Mouse (Mus musculus): ENCODE measurements around the gene 1700012B09Rik. TPM values are rescaled to one million over a fixed set of nuclear protein-coding genes. Genes with fewer than 3 reads are reported as not detected.

Gene 1700012B09Rik
- polyA plus RNA-seq, 1 experiment = 0.69 TPM

GRCm38 (mm10) chr9:14769811-14770210 is 1.0 kb downstream of the 1700012B09Rik start:
- Histone ChIP-seq H3K4me3 (ENCODE audit: insufficient read depth, low read length) (no peak overlapping the region), H3K4me1 (ENCODE audit: control insufficient read depth, insufficient read depth, low read length) (no peaks in the 10 kb centered on the region; the same call in 1 of the 2 replicates), H3K27ac (ENCODE audit: insufficient read depth, low read length) (no peak overlapping the region)
- TF ChIP-seq CTCF (IDR thresholded peaks at IDR 0.05; ENCODE audit: extremely low read depth, insufficient read depth, low read length) (no peak), POLR2A (IDR thresholded peaks at IDR 0.05; ENCODE audit: extremely low read depth, insufficient read depth, low read length) (no peak)

- no peaks in the 10 kb centered on the region for H3K4me1 ChIP-seq (ENCODE audit: control insufficient read depth, insufficient read depth, low read length)
Measured at GRCm38 (mm10) chr9:14764765-14765164, 6.1 kb downstream of the 1700012B09Rik start.

GRCm38 (mm10) chr9:14759261-14759660 is 11.6 kb downstream of the 1700012B09Rik start:
- TF ChIP-seq POLR2A (IDR thresholded peaks at IDR 0.05; ENCODE audit: extremely low read depth, insufficient read depth, low read length) = no peak
- TF ChIP-seq CTCF (IDR thresholded peaks at IDR 0.05; ENCODE audit: extremely low read depth, insufficient read depth, low read length) = no peak
- Histone ChIP-seq H3K4me3 (ENCODE audit: insufficient read depth, low read length) (no peak overlapping the region), H3K27ac (ENCODE audit: insufficient read depth, low read length) (no peak overlapping the region), H3K4me1 (ENCODE audit: control insufficient read depth, insufficient read depth, low read length) (no peaks in the 10 kb centered on the region)

More at GRCm38 (mm10) chr9:14764765-14765164, 6.1 kb downstream of the 1700012B09Rik start:
- TF ChIP-seq CTCF (IDR thresholded peaks at IDR 0.05; ENCODE audit: extremely low read depth, insufficient read depth, low read length) (peak; percentile 50), POLR2A (IDR thresholded peaks at IDR 0.05; ENCODE audit: extremely low read depth, insufficient read depth, low read length) (no peak)
- Histone ChIP-seq H3K27ac (ENCODE audit: insufficient read depth, low read length) (no peak overlapping the region), H3K4me3 (ENCODE audit: insufficient read depth, low read length) (no peak overlapping the region)

GRCm38 (mm10) chr9:14758590-14758989 is 12.2 kb downstream of the 1700012B09Rik start:
- TF ChIP-seq CTCF (IDR thresholded peaks at IDR 0.05; ENCODE audit: extremely low read depth, insufficient read depth, low read length) (no peak), POLR2A (IDR thresholded peaks at IDR 0.05; ENCODE audit: extremely low read depth, insufficient read depth, low read length) (no peak)
- Histone ChIP-seq H3K4me3 (ENCODE audit: insufficient read depth, low read length) (no peak overlapping the region), H3K27ac (ENCODE audit: insufficient read depth, low read length) (no peak overlapping the region), H3K4me1 (ENCODE audit: control insufficient read depth, insufficient read depth, low read length) (no peaks in the 10 kb centered on the region)

- TF ChIP-seq CTCF (IDR thresholded peaks at IDR 0.05; ENCODE audit: extremely low read depth, insufficient read depth, low read length) (no peak), POLR2A (IDR thresholded peaks at IDR 0.05; ENCODE audit: extremely low read depth, insufficient read depth, low read length) (no peak)
- H3K4me3 ChIP-seq (ENCODE audit: insufficient read depth, low read length) = no peak overlapping the region
- no peaks in the 10 kb centered on the region for H3K4me1 ChIP-seq (ENCODE audit: control insufficient read depth, insufficient read depth, low read length)
- no peak overlapping the region for H3K27ac ChIP-seq (ENCODE audit: insufficient read depth, low read length)
Measured at GRCm38 (mm10) chr9:14754469-14754868, 16.4 kb downstream of the 1700012B09Rik start.

- Histone ChIP-seq H3K4me3 (ENCODE audit: insufficient read depth, low read length) (no peak overlapping the region), H3K4me1 (ENCODE audit: control insufficient read depth, insufficient read depth, low read length) (no peaks in the 10 kb centered on the region), H3K27ac (ENCODE audit: insufficient read depth, low read length) (no peak overlapping the region)
- TF ChIP-seq CTCF (IDR thresholded peaks at IDR 0.05; ENCODE audit: extremely low read depth, insufficient read depth, low read length) (no peak), POLR2A (IDR thresholded peaks at IDR 0.05; ENCODE audit: extremely low read depth, insufficient read depth, low read length) (no peak)
Measured at GRCm38 (mm10) chr9:14753947-14754346, 16.9 kb downstream of the 1700012B09Rik start.

GRCm38 (mm10) chr9:14752001-14752522 is 18.8 kb downstream of the 1700012B09Rik start, which contains the start of gene Fut4:
TSS of gene Fut4 (minus strand) at chr9:14752393.
- no peak within 1 kb of the TSS for H3K27ac ChIP-seq (ENCODE audit: insufficient read depth, low read length)

GRCm38 (mm10) chr9:14751503-14752000 is 19.3 kb downstream of the 1700012B09Rik start:
- peak overlapping the region; percentile 18 for H3K4me3 ChIP-seq (ENCODE audit: insufficient read depth, low read length)
- no peak for TF ChIP-seq CTCF (IDR thresholded peaks at IDR 0.05; ENCODE audit: extremely low read depth, insufficient read depth, low read length)
- TF ChIP-seq POLR2A (IDR thresholded peaks at IDR 0.05; ENCODE audit: extremely low read depth, insufficient read depth, low read length) = no peak
- H3K4me1 ChIP-seq (ENCODE audit: control insufficient read depth, insufficient read depth, low read length) = no peaks in the 10 kb centered on the region
- no peak overlapping the region for H3K27ac ChIP-seq (ENCODE audit: insufficient read depth, low read length)

More at GRCm38 (mm10) chr9:14752001-14752522, 18.8 kb downstream of the 1700012B09Rik start, which contains the start of gene Fut4:
- Histone ChIP-seq H3K4me1 (ENCODE audit: control insufficient read depth, insufficient read depth, low read length) (no peaks in the 10 kb centered on the region), H3K4me3 (ENCODE audit: insufficient read depth, low read length) (peak within 1 kb of the TSS; percentile 18)
- TF ChIP-seq POLR2A (IDR thresholded peaks at IDR 0.05; ENCODE audit: extremely low read depth, insufficient read depth, low read length) = no peak
- TF ChIP-seq CTCF (IDR thresholded peaks at IDR 0.05; ENCODE audit: extremely low read depth, insufficient read depth, low read length) = no peak

GRCm38 (mm10) chr9:14750901-14751502 is 19.8 kb downstream of the 1700012B09Rik start:
- Histone ChIP-seq H3K4me3 (ENCODE audit: insufficient read depth, low read length) (peak overlapping the region; percentile 18; the same call in 1 of the 2 replicates), H3K4me1 (ENCODE audit: control insufficient read depth, insufficient read depth, low read length) (no peaks in the 10 kb centered on the region), H3K27ac (ENCODE audit: insufficient read depth, low read length) (no peak overlapping the region)
- TF ChIP-seq POLR2A (IDR thresholded peaks at IDR 0.05; ENCODE audit: extremely low read depth, insufficient read depth, low read length) (no peak), CTCF (IDR thresholded peaks at IDR 0.05; ENCODE audit: extremely low read depth, insufficient read depth, low read length) (no peak)

Measured in cortical plate, adult 2 months (tissue).